Mouse (Mus musculus) forebrain, embryonic 10.5 days (tissue): ENCODE measurements around the gene Prrc2c. TPM values are rescaled to one million over a fixed set of nuclear protein-coding genes. Genes with fewer than 3 reads are reported as not detected.
"Not testable (repeated sequence)": the region's sequence is repeated elsewhere in the genome, so short reads cannot be mapped to it uniquely, and the experiment has no call there.

Source experiments
- DNase-seq: peaks from one replicate; pipeline ENCODE4 v3.0.0-alpha.2; 2017; ENCODE audit warnings: low spot score; ENCODE audit errors: extremely low spot score
- H3K27ac ChIP-seq: fragments of 300-500 bp; sonication (generic); 2 replicates; pipeline ENCODE4 v1.5.1; 2016; ENCODE audit warnings: mild to moderate bottlenecking
- H3K27me3 ChIP-seq: fragments of 300-500 bp; sonication (generic); 2 replicates; pipeline ENCODE4 v1.6.1; 2016; ENCODE audit warnings: mild to moderate bottlenecking; ENCODE audit not compliant: poor library complexity, severe bottlenecking
- H3K36me3 ChIP-seq: fragments of 300-500 bp; sonication (generic); replicated peaks from 2 replicates; pipeline ENCODE4 v1.6.1; 2016; ENCODE audit warnings: mild to moderate bottlenecking, moderate library complexity
- H3K4me1 ChIP-seq: fragments of 300-500 bp; sonication (generic); 2 replicates; pipeline ENCODE4 v1.6.1; 2016
- H3K4me3 ChIP-seq: fragments of 300-500 bp; sonication (generic); 2 replicates; pipeline ENCODE4 v1.5.1; 2016; ENCODE audit warnings: mild to moderate bottlenecking, moderate library complexity
- H3K9me3 ChIP-seq: fragments of 300-500 bp; sonication (generic); 2 replicates; pipeline ENCODE4 v1.6.1; 2016; ENCODE audit warnings: mild to moderate bottlenecking, moderate library complexity
- WGBS: fragments of 180-500 bp; shearing (Covaris S2); methylation state at CpG from one replicate; pipeline ENCODE4 v1.1.7; 2016; 5-methylcytosine and 5-hydroxymethylcytosine counted together
- polyA plus RNA-seq: library from polyadenylated mRNA; unstranded; fragments of >200 nt; fragmentation: Nextera tagmentation; extraction: Ambion mirVana; gene quantifications from 2 replicates; pipeline ENCODE4 v1.2.1, GENCODE M21; 2016

Gene Prrc2c
- 144 and 150 TPM in 2 replicates for polyA plus RNA-seq

- DNase-seq, result peak; percentile 97
- peaks cover 24% of the 10 kb centered on the region for H3K4me1 ChIP-seq
- H3K27ac ChIP-seq, result peak within 1 kb of the TSS; percentile 98
- no peaks in the 10 kb centered on the region for H3K27me3 ChIP-seq
- WGBS, result under 1% methylated on average over 36 of the region's 36 CpGs
- peak within 1 kb of the TSS; percentile 97 for H3K4me3 ChIP-seq
- H3K9me3 ChIP-seq, result no peaks in the 10 kb centered on the region
- peaks cover 16% of the 10 kb centered on the region for H3K36me3 ChIP-seq
Measured at GRCm38 (mm10) chr1:162740401-162740835, at the start of gene Prrc2c. Gene Prrc2c (minus strand): TSS chr1:162740556.

- Histone ChIP-seq H3K27me3 (no peaks in the 10 kb centered on the region), H3K4me3 (no peak overlapping the region), H3K27ac (no peak overlapping the region), H3K9me3 (no peaks in the 10 kb centered on the region), H3K4me1 (no peaks in the 10 kb centered on the region), H3K36me3 (no peaks in the 10 kb centered on the region)
- DNase-seq, result no peak
- WGBS, result 88% methylated on average over 4 of the region's 4 CpGs
Measured at GRCm38 (mm10) chr1:162785222-162785621, 44.9 kb upstream of the Prrc2c start.

DNA sequence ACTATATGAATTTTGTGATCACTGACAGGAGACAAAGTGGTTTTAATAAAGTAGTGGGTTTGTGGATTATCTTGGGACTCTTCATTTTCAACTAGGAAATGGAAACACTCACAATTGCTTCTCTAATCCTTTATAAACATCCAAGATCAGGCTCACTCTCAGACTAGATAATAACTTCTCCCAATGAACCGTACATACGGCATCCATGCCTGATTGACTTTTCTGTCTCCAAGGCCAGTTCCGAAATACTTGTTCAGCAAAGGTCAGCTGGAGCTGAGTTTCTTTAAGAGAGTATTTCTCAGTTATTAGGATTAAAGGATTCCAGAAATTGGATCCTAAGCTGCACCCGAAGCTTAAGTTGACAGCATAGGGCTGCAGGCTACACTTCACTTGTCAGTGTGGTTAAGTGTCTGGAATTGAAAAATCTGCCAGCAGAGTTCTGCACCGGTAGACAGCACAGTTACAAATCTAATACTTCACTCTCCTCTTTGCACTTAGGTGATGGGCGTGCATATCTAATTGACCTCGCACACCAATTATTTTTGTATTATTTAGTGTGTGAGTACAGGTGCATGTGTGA is 43.4 kb upstream of the Prrc2c start:
- no peak overlapping the region for H3K4me3 ChIP-seq
- no peaks in the 10 kb centered on the region for H3K27me3 ChIP-seq
- no peak overlapping the region for H3K27ac ChIP-seq
- no peak for DNase-seq
- no peaks in the 10 kb centered on the region for H3K4me1 ChIP-seq
- WGBS, result 81% methylated on average over 7 of the region's 7 CpGs
- no peaks in the 10 kb centered on the region for H3K36me3 ChIP-seq
- no peaks in the 10 kb centered on the region for H3K9me3 ChIP-seq

- not testable (repeated sequence) for H3K27ac ChIP-seq, DNase-seq, H3K4me1 ChIP-seq, H3K4me3 ChIP-seq, H3K9me3 ChIP-seq, H3K27me3 ChIP-seq, H3K36me3 ChIP-seq
- WGBS, result 90% methylated on average over 2 of the region's 2 CpGs
Measured at GRCm38 (mm10) chr1:162781035-162781434, 40.7 kb upstream of the Prrc2c start.

- no peak for DNase-seq
- Histone ChIP-seq H3K4me3 (no peak overlapping the region), H3K36me3 (no peaks in the 10 kb centered on the region), H3K27me3 (no peaks in the 10 kb centered on the region), H3K4me1 (no peaks in the 10 kb centered on the region), H3K9me3 (no peaks in the 10 kb centered on the region), H3K27ac (no peak overlapping the region)
- WGBS, result 88% methylated on average over 5 of the region's 5 CpGs
Measured at GRCm38 (mm10) chr1:162777943-162778538, 37.7 kb upstream of the Prrc2c start.

GRCm38 (mm10) chr1:162773661-162774060 is 33.3 kb upstream of the Prrc2c start:
- Histone ChIP-seq H3K9me3 (no peaks in the 10 kb centered on the region), H3K4me1 (no peaks in the 10 kb centered on the region), H3K27me3 (no peaks in the 10 kb centered on the region), H3K4me3 (no peak overlapping the region), H3K36me3 (no peaks in the 10 kb centered on the region), H3K27ac (no peak overlapping the region)
- DNase-seq, result no peak
- WGBS, result 85% methylated on average over 4 of the region's 4 CpGs

DNA sequence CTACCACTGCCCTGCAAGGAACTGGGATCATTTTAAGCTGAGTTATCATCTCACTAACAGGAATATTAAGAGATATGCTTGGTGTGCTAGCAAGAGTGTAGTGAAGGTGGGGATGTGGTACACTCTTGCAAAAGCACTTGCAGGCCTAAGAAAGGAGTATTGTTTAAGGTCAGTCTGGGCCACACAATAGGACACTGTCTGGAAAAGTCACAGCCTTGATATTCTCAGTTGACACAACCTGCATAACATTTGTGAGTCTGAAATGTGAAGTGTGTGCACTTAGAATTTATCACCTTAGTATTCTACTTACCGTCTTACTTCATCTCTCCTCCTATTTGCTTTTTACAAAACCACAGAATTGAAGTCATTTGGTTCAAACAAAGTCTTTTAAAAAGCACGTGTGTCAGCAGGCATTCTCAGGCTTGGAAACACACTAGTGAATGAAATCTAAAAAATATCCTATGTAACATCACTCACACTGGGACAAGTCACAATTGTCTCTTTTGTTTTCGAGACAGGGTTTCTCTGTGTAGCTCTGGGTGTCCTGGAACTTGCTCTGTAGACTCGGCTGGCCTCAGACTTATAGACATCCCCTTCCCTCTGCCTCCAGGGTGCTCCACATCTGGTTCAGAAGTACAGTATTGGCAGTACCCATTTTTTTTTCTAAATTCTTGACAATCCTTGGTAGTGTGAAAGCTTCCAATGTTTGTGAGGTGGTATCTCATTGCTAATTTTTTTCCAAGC is 31.4 kb upstream of the Prrc2c start:
- Histone ChIP-seq H3K27me3 (no peaks in the 10 kb centered on the region), H3K4me3 (no peak overlapping the region), H3K27ac (no peak overlapping the region), H3K4me1 (no peaks in the 10 kb centered on the region), H3K36me3 (no peaks in the 10 kb centered on the region), H3K9me3 (no peaks in the 10 kb centered on the region)
- DNase-seq, result no peak
- WGBS, result 69% methylated on average over 4 of the region's 4 CpGs

DNA sequence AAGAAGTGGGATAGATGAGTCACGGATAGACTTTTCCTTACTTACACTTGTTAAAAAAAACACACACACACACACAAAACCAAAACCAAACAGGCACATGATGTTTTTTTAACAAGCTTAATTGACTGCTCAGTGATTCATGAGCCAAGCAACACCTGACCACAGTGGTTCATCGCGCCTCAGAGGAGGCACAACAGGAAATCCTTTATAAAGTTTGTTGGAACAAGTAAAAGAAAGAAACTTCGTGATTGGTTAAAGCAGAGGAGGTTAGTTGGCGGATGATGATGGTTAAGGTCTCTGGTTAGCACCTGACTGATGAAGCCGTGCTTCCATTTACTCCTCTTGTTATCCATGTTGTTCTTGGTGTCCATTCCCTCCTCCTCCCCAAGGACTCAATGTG is 11.7 kb upstream of the Prrc2c start:
- Histone ChIP-seq H3K9me3 (no peaks in the 10 kb centered on the region), H3K27me3 (no peaks in the 10 kb centered on the region), H3K4me3 (no peak overlapping the region), H3K27ac (no peak overlapping the region), H3K4me1 (no peaks in the 10 kb centered on the region), H3K36me3 (no peaks in the 10 kb centered on the region)
- no peak for DNase-seq
- WGBS, result 91% methylated on average over 6 of the region's 6 CpGs

DNA sequence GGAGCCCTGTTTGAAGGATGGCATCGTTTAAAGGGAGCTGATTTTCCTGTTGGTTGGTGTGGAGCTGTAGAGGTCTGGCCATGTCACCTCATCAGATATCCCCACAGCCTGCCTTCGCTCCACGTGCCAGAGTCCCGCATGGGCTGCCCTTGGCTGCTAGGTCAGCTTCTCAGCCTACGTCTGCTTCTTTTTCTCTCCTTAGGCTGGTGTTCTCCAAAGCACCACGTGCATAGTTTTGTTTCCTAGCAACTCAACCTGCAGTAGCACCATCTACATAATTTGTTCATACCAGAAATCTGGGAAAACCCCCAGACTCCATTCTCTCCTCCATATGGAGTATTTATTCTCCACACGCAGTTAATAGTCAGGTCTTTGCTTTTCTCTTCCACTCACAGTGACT is 9.3 kb upstream of the Prrc2c start:
- no peak for DNase-seq
- no peaks in the 10 kb centered on the region for H3K36me3 ChIP-seq
- 83% methylated on average over 7 of the region's 7 CpGs for WGBS
- no peaks in the 10 kb centered on the region for H3K27me3 ChIP-seq
- H3K4me3 ChIP-seq, result no peak overlapping the region
- H3K27ac ChIP-seq, result no peak overlapping the region
- no peaks in the 10 kb centered on the region for H3K4me1 ChIP-seq
- no peaks in the 10 kb centered on the region for H3K9me3 ChIP-seq

DNA sequence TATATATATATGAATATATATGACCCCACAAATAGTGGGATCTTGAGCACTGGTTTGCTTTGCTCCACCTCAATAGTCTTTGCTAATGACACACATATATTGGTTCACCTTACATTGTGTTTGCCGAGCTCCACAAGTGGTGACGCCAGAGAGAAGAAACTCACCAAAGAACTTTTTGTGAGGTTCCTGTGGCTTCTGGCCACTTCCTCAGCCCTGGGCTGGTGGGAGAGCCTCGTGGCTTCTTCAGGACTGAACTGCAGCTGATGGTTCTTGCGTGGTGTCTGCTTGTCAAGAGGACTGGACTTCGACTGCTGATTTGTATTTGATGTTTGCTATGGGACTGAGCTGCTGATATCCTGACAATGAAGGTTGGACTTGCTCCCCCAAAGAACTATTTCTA is 8.4 kb upstream of the Prrc2c start:
- 86% methylated on average over 5 of the region's 5 CpGs for WGBS
- Histone ChIP-seq H3K4me3 (no peak overlapping the region), H3K27ac (no peak overlapping the region), H3K4me1 (no peaks in the 10 kb centered on the region), H3K36me3 (no peaks in the 10 kb centered on the region), H3K9me3 (no peaks in the 10 kb centered on the region), H3K27me3 (no peaks in the 10 kb centered on the region)
- no peak for DNase-seq

- H3K36me3 ChIP-seq, result peaks cover 16% of the 10 kb centered on the region
- peaks cover 24% of the 10 kb centered on the region for H3K4me1 ChIP-seq
- H3K9me3 ChIP-seq, result no peaks in the 10 kb centered on the region
- DNase-seq, result peak; percentile 35
- peak overlapping the region; percentile 97 for H3K4me3 ChIP-seq
- WGBS, result under 1% methylated on average over 58 of the region's 58 CpGs
- H3K27me3 ChIP-seq, result no peaks in the 10 kb centered on the region
- H3K27ac ChIP-seq, result peak overlapping the region; percentile 98
Measured at GRCm38 (mm10) chr1:162739831-162740394, 443 bp downstream of the Prrc2c start.

GRCm38 (mm10) chr1:162739406-162739805 is 950 bp downstream of the Prrc2c start:
- Histone ChIP-seq H3K4me3 (peak overlapping the region; percentile 97), H3K27ac (peak overlapping the region; percentile 98)

GRCm38 (mm10) chr1:162738472-162738871 is 1.9 kb downstream of the Prrc2c start:
- H3K27ac ChIP-seq, result no peak overlapping the region
- H3K36me3 ChIP-seq, result peaks cover 23% of the 10 kb centered on the region
- peak overlapping the region; percentile 97 for H3K4me3 ChIP-seq
- peaks cover 24% of the 10 kb centered on the region for H3K4me1 ChIP-seq
- no peaks in the 10 kb centered on the region for H3K9me3 ChIP-seq
- H3K27me3 ChIP-seq, result no peaks in the 10 kb centered on the region
- WGBS, result 74% methylated on average over 2 of the region's 2 CpGs
- no peak for DNase-seq

More at GRCm38 (mm10) chr1:162739406-162739805, 950 bp downstream of the Prrc2c start:
- peaks cover 24% of the 10 kb centered on the region for H3K4me1 ChIP-seq
- 0% methylated on average over 10 of the region's 10 CpGs for WGBS
- H3K27me3 ChIP-seq, result no peaks in the 10 kb centered on the region
- H3K9me3 ChIP-seq, result no peaks in the 10 kb centered on the region
- DNase-seq, result peak; percentile 16
- peaks cover 19% of the 10 kb centered on the region for H3K36me3 ChIP-seq
